Mouse (Mus musculus) forebrain, embryonic 12.5 days (tissue): ENCODE results near the gene Zfp575. TPM values are rescaled to one million over a fixed set of nuclear protein-coding genes. Genes with fewer than 3 reads are reported as not detected.
"Not testable (repeated sequence)": the region's sequence is repeated elsewhere in the genome, so short reads cannot be mapped to it uniquely, and the experiment has no call there.

Experiments
- ATAC-seq: fragments of 200-750 bp; cut with Nextera tagmentation; 2 replicates; pipeline ENCODE4 v1.8.0; 2017; ENCODE audit warnings: moderate TSS enrichment; ENCODE audit not compliant: low FRiP score
- H3K27ac ChIP-seq: fragments of 300-500 bp; sonication (generic); 2 replicates; pipeline ENCODE4 v1.5.1; 2016; ENCODE audit warnings: mild to moderate bottlenecking
- H3K27me3 ChIP-seq: fragments of 300-500 bp; sonication (generic); 2 replicates; pipeline ENCODE4 v1.6.1; 2016; ENCODE audit warnings: mild to moderate bottlenecking
- H3K36me3 ChIP-seq: fragments of 300-500 bp; sonication (generic); replicated peaks from 2 replicates; pipeline ENCODE4 v1.6.1; 2016; ENCODE audit warnings: mild to moderate bottlenecking
- H3K4me1 ChIP-seq: fragments of 300-500 bp; sonication (generic); 2 replicates; pipeline ENCODE4 v1.6.1; 2016
- H3K4me2 ChIP-seq: fragments of 300-500 bp; sonication (generic); 2 replicates; pipeline ENCODE4 v1.6.1; 2016; ENCODE audit warnings: mild to moderate bottlenecking, moderate library complexity
- H3K4me3 ChIP-seq: fragments of 300-500 bp; sonication (generic); replicated peaks from 2 replicates; pipeline ENCODE4 v1.5.1; 2016; ENCODE audit warnings: mild to moderate bottlenecking
- H3K9ac ChIP-seq: fragments of 300-500 bp; sonication (generic); 2 replicates; pipeline ENCODE4 v1.6.1; 2016; ENCODE audit warnings: mild to moderate bottlenecking
- H3K9me3 ChIP-seq: fragments of 300-500 bp; sonication (generic); 2 replicates; pipeline ENCODE4 v1.6.1; 2016
- WGBS: fragments of 180-500 bp; shearing (Covaris S2); methylation state at CpG from one replicate; pipeline ENCODE4 v1.1.7; 2016; 5-methylcytosine and 5-hydroxymethylcytosine counted together
- polyA plus RNA-seq: library from polyadenylated mRNA; unstranded; fragments of >200 nt; fragmentation: Nextera tagmentation; extraction: Ambion mirVana; gene quantifications from 2 replicates; pipeline ENCODE4 v1.2.1, GENCODE M21; 2016

Zfp575 gene
- polyA plus RNA-seq: 3.1 and 3.5 TPM in 2 replicates

DNA sequence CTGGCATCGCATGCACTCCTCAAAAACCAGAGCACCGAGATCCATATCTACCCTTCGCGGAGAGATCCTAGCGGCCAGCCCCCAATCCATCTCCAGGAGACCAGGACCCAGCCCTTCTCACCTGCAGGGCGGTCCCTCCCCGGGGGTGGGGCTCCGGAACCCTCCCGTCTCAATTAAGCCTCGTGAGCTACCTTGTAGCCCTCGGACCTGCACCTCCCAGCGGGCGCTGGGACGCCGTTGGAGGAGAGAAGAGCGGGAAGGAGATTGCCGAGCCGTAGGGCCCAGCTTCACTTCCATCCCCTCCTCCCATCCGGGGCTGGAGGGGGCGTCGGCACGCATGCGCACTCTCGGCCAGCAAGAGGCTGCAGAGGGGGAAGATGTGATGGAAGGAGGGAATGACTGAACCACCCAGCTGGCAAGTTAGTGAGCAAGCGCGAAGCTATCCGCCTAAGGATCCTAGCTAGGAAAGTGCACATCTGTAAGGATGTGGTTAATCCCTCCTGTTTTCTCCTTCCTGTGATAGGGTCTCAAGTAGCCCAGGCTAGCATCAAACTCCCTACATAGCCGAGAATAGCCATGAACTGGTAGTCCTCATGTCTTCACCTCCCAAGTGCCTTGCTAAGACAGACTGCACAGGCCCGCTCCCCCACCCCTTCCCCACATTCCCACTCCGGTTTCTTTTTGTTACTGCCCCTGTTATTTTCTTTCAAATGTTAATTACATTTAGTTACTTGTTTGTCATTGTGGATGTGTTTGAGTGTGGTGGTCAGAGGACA, at the start of gene Zfp575, which contains the start of gene Ethe1:
TSS of gene Zfp575 (minus strand) at position 312 of the 776 bp plus-strand sequence.
TSS of gene Ethe1 (plus strand) at position 214 of the 776 bp plus-strand sequence.
- H3K9me3 ChIP-seq: no peaks in the 10 kb centered on the region
- H3K27me3 ChIP-seq: peaks cover 36% of the 10 kb centered on the region
- peak within 1 kb of the TSS; percentile 45 for H3K4me3 ChIP-seq
- H3K4me1 ChIP-seq: peaks cover 12% of the 10 kb centered on the region; the same call in 1 of the 2 replicates
- WGBS: 5% methylated on average over 30 of the region's 30 CpGs
- peak within 1 kb of the TSS; percentile 71 for H3K4me2 ChIP-seq
- no peaks in the 10 kb centered on the region for H3K36me3 ChIP-seq
- peak; percentile 70 for ATAC-seq
- H3K27ac ChIP-seq: no peak within 1 kb of the TSS; the same call in 1 of the 2 replicates
- H3K9ac ChIP-seq: peak within 1 kb of the TSS; percentile 57

DNA sequence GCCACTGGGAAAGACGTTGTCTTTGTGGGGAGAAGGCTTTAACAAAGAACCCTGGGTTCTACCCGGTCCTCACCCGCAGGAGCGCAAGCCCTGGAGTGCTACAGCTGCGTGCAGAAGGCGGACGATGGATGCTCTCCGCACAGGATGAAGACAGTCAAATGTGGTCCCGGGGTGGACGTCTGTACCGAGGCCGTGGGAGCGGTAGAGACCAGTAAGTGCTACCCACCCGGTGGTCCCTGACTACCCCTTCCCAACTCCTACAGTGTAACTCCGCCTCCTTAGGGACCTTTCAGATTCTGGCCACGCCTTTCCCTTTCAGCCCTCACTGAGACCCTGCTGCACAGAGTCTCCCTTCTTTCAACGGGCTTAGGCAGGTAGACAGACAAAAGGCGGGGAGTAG, 49.6 kb upstream of the Zfp575 start:
- Histone ChIP-seq H3K4me3 (peak overlapping the region; percentile 38), H3K36me3 (no peaks in the 10 kb centered on the region), H3K9ac (no peak overlapping the region), H3K27ac (no peak overlapping the region), H3K27me3 (peaks cover 64% of the 10 kb centered on the region), H3K9me3 (no peaks in the 10 kb centered on the region), H3K4me2 (peak overlapping the region; percentile 81), H3K4me1 (peaks cover 23% of the 10 kb centered on the region)
- ATAC-seq: peak; percentile 27; the same call in 1 of the 2 replicates
- 2% methylated on average over 18 of the region's 18 CpGs for WGBS

DNA sequence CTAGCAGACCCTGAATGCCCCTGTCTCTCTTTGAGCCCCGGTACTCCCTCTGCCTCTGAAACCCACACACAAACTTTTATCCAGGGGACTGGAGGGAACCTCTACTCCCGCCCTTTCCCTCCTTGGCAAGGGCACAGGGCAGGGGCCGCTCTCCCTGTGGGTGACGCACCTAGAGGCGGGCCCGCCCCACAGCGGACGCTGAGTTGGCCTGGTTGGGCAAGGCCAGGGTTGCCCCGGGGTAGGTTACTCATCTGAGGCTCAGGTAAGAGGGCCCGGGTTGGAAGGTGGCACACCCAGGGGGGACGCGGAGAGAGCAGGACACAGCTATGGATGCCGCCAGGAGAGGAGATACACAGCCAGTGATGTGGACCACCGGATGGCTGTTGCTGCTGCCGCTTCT, 48.8 kb upstream of the Zfp575 start, which contains the start of gene Lypd3:
TSS of gene Lypd3 (plus strand) at position 287 of the 400 bp plus-strand sequence.
- WGBS: 18% methylated on average over 15 of the region's 15 CpGs
- Histone ChIP-seq H3K4me2 (peak within 1 kb of the TSS; percentile 81), H3K27ac (no peak within 1 kb of the TSS), H3K27me3 (peaks cover 59% of the 10 kb centered on the region), H3K4me1 (peaks cover 23% of the 10 kb centered on the region), H3K36me3 (no peaks in the 10 kb centered on the region), H3K9me3 (no peaks in the 10 kb centered on the region), H3K9ac (no peak within 1 kb of the TSS), H3K4me3 (peak within 1 kb of the TSS; percentile 38)
- ATAC-seq: no peak

DNA sequence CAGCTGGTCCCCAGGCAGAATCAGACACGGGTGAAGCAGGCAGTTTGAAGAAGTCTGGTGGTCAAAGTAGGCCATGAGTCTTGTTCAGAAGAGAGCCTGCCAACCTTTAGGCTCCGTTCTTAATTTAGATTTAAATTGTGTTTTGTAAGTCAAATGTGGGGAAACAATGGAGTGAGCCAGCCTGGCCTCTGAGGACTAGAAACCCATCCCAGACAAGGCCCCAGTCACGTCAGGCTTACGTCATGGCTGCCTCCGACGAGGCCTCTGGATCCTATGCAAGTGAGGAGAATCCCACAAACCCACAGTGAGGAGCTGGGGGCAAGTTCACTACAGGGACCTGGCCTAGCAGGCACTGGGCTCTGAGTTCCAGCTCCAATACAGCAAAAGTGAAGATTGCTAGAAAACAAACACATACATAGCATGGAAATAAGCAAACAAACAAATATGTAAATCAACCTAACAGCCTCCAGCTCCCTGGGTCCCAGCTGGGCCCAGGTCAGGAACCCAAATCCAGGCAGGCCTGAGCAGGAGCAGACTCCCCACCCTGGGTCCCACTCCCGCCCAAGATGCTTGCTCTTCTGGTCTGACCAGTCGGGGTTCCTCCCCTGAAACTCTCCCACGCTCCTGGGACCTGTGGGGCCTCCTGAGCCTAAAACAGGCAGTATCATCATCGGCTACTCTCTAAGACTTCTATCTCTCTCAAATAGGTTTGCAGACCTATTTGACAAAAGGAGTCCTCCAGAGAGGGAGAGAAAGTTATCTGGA, 42.9 kb upstream of the Zfp575 start:
- H3K4me1 ChIP-seq: peaks cover 11% of the 10 kb centered on the region; the same call in 1 of the 2 replicates
- no peaks in the 10 kb centered on the region for H3K36me3 ChIP-seq
- 68% methylated on average over 10 of the region's 10 CpGs for WGBS
- H3K27ac ChIP-seq: no peak overlapping the region
- no peak overlapping the region for H3K9ac ChIP-seq
- no peak overlapping the region for H3K4me3 ChIP-seq
- no peak overlapping the region for H3K4me2 ChIP-seq
- peaks cover 18% of the 10 kb centered on the region; the same call in 1 of the 2 replicates for H3K27me3 ChIP-seq
- no peaks in the 10 kb centered on the region for H3K9me3 ChIP-seq
- ATAC-seq: no peak

DNA sequence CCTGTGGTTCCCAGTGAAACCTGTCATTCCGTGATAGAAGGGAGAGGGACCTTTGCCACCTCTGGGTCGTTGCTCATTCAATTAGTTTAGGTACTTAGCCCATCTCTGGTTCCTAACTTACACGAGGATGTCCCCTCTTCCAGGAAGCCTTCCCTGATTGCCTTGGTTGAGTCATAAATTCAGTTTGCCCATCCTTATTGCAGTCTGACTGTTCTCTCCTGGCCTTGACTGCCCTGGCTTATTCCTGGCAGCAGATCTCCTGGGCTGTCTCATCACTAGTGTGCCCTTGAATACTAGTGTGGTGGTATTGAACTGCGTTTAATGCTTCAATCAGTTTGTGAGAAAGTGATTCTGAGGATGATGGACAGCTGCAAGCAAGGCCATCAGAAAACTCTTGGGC, 42.2 kb upstream of the Zfp575 start:
- H3K4me1 ChIP-seq: peaks cover 11% of the 10 kb centered on the region; the same call in 1 of the 2 replicates
- 68% methylated on average over 4 of the region's 4 CpGs for WGBS
- H3K36me3 ChIP-seq: no peaks in the 10 kb centered on the region

DNA sequence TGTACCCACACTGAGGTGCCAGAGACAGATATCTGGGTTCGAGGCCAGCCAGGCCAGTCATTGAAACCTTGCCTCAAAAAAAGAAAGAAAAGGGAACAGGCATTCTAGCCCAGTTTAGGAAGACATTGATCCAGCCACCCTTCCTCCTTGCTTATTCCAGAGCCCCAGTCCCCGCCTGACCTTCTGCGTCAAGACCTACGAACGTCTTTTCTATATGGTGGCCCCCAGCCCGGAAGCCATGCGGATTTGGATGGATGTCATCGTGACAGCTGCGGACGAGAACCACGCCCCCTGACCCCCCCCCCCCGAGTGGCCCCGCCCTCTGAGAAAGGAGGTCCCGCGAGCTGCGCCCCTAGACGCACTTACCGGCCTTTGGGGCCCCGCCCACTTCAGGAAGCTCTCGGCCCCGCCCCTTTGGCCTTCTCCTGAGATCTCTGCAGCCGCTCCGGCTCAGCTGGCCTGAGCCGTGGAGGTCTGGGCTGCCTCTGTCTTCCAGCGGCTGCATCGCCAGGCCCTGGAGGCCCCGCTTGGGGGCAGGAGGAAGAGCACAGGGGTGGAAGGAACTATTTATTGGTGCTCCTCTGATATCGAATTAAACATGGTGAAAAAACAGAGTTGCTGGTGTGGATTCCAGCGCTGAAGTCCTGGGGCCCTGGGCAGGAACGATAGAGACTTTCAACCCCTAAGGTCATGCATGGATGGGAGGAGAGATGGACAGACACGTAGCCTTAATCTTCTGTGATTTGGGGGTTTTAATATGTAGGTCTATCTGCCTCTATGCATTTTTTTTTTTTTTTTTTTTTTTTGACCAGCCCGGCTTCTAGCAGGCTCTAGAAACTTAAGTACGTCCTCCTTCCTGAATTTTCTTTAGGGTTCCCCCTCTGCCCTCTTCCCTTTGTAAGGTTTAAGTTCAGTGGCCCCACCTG, 41.5 kb upstream of the Zfp575 start:
- Histone ChIP-seq H3K4me2 (peak overlapping the region; percentile 57), H3K9me3 (no peaks in the 10 kb centered on the region), H3K9ac (peak overlapping the region; percentile 45), H3K4me3 (peak overlapping the region; percentile 33), H3K27ac (no peak overlapping the region), H3K36me3 (no peaks in the 10 kb centered on the region), H3K4me1 (peaks cover 11% of the 10 kb centered on the region; the same call in 1 of the 2 replicates), H3K27me3 (peaks cover 18% of the 10 kb centered on the region; the same call in 1 of the 2 replicates)
- 7% methylated on average over 33 of the region's 33 CpGs for WGBS
- ATAC-seq: peak; percentile 89

More for the DNA sequence above, 42.2 kb upstream of the Zfp575 start:
- ATAC-seq: no peak
- Histone ChIP-seq H3K9me3 (no peaks in the 10 kb centered on the region), H3K27ac (no peak overlapping the region), H3K27me3 (peaks cover 18% of the 10 kb centered on the region; the same call in 1 of the 2 replicates), H3K4me3 (no peak overlapping the region), H3K9ac (no peak overlapping the region), H3K4me2 (no peak overlapping the region)

DNA sequence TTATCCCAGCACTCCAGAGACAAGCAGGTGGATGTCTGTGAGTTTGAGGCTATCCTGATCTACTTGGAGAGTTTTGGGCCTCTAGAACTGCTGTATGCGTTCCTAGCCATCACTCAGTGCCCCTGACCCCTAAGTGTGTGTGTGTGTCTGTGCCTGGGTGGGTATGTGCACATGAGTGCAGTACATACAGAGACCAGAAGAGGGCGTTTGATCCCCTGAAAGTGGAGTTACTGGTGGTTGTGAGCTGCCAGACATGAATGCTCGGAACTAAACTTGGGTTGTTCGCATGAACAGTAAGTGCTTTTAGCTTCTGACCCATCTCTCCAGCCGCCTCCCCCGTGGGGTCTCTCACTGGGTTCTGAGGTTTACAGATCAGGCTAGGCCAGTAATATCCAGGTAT, 35.5 kb upstream of the Zfp575 start:
- Histone ChIP-seq H3K27me3 (peaks cover 12% of the 10 kb centered on the region; the same call in 1 of the 2 replicates), H3K36me3 (no peaks in the 10 kb centered on the region), H3K9me3 (peaks cover 5% of the 10 kb centered on the region; the same call in 1 of the 2 replicates), H3K4me1 (0 out of 2 replicates have a peak, but pooled peaks cover 2% of the 10 kb centered on the region), H3K9ac (no peak overlapping the region), H3K4me2 (no peak overlapping the region), H3K27ac (no peak overlapping the region), H3K4me3 (no peak overlapping the region)
- WGBS: 80% methylated on average over 6 of the region's 6 CpGs
- no peak for ATAC-seq

DNA sequence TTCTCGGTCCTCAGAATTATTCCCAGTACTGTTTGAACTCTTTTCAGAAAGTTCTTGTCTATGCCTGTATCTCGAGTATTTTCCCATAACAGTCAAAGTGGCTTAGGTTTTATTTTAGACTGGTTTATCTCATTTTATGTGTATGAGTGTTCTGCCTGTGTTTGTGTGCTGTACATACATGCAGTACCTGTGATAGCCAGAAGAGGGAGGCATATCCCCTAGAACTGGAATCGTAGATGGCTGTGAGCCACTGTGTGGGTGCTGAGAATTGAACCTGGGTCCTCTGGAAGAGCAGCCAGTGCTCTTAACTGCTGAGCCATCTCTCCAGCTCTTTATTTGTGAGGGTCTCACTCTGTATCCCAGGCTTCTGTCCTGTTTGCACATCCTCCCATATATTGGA, 33.8 kb upstream of the Zfp575 start:
- H3K27ac ChIP-seq: no peak overlapping the region
- no peaks in the 10 kb centered on the region for H3K36me3 ChIP-seq
- no peak for ATAC-seq
- H3K4me2 ChIP-seq: no peak overlapping the region
- WGBS: 85% methylated on average over 3 of the region's 3 CpGs
- peaks cover 5% of the 10 kb centered on the region; the same call in 1 of the 2 replicates for H3K9me3 ChIP-seq
- H3K4me3 ChIP-seq: no peak overlapping the region
- no peak overlapping the region for H3K9ac ChIP-seq
- H3K4me1 ChIP-seq: 0 out of 2 replicates have a peak, but pooled peaks cover 2% of the 10 kb centered on the region
- peaks cover 2% of the 10 kb centered on the region; the same call in 1 of the 2 replicates for H3K27me3 ChIP-seq

DNA sequence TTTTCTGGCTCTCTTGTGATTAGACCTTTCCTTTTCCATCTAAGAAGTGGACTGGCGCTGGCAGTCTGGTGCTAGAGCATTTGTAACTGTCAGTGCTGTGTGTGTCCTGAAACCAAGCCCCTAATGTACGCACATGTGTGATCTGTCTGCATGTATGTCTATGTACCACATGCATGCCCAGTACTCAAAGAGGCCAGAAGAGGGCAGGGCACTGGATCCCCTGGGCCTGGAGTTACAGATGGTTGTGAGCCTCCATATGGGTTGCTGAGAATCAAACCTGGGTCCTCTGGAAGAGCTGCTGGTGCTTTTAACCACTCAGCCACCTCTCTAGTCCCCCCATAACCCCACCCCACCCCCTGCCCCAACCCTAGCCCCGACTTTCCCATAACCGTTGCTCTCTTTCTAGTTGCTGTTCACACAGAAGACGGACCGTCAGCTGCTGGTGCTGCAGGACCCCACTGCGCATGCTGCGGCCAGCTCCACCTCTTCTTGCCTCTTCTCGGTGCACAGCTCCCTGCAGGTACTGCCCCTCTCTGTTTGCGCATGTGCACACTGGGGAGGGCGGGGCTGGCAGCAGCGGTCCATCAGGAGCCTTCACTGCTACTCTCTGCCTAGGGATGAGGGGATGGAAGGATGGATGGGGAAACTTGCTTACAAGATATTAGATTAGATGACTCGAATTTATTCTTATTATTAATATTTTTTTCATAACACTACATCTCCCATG, 32.4 kb upstream of the Zfp575 start:
- no peaks in the 10 kb centered on the region for H3K36me3 ChIP-seq
- H3K9me3 ChIP-seq: peaks cover 5% of the 10 kb centered on the region; the same call in 1 of the 2 replicates
- 0 out of 2 replicates have a peak, but pooled peaks cover 6% of the 10 kb centered on the region for H3K27me3 ChIP-seq
- H3K4me1 ChIP-seq: no peaks in the 10 kb centered on the region
- H3K4me2 ChIP-seq: no peak overlapping the region
- H3K4me3 ChIP-seq: no peak overlapping the region
- H3K9ac ChIP-seq: no peak overlapping the region
- no peak for ATAC-seq
- WGBS: 53% methylated on average over 13 of the region's 13 CpGs
- H3K27ac ChIP-seq: no peak overlapping the region

DNA sequence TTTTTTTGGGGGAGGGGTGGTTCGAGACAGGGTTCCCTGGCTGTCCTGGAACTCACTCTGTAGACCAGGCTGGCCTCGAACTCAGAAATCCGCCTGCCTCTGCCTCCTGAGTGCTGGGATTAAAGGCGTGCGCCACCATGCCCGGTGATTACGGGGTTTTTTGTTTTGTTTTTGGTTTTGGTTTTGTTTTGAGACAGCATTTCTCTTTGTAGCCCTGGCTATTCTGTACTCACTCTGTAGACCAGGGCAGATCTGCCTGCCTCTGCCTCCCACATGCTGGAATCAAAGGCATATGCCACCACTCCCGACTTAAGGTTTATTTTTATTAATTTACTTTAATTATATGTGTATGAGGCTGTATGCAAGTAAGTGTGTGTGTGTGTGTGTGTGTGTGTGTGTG, 30.9 kb upstream of the Zfp575 start:
- H3K9ac ChIP-seq, H3K27ac ChIP-seq, H3K9me3 ChIP-seq, H3K4me2 ChIP-seq, ATAC-seq, H3K4me1 ChIP-seq, H3K4me3 ChIP-seq, H3K36me3 ChIP-seq: not testable (repeated sequence)
- WGBS: 88% methylated on average over 8 of the region's 8 CpGs
- H3K27me3 ChIP-seq: peaks cover 19% of the 10 kb centered on the region

DNA sequence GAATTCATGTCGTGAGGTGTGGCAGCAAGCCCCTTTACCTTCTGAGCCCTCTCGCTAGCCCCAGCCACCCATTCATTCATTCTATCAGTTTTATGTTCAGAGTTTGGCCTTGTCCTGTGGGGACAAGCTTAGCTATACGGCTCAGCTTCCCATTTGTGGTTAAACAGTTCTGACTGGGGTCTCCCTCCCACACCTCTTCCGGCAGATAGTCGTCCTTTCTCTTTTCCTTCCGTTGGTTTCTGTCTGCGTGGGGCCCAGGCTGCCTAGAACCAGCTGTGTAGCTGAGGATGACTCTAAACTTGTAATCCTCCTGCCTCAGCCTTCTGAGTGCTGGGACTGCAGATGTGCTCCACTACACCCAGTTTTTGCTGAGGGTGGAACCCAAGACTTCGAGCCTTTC, 30.3 kb upstream of the Zfp575 start:
- peaks cover 1% of the 10 kb centered on the region; the same call in 1 of the 2 replicates for H3K4me1 ChIP-seq
- H3K4me2 ChIP-seq: no peak overlapping the region
- H3K9me3 ChIP-seq: peaks cover 5% of the 10 kb centered on the region; the same call in 1 of the 2 replicates
- no peak overlapping the region for H3K9ac ChIP-seq
- H3K27me3 ChIP-seq: peaks cover 26% of the 10 kb centered on the region
- H3K27ac ChIP-seq: no peak overlapping the region
- 77% methylated on average over 8 of the region's 8 CpGs for WGBS
- H3K4me3 ChIP-seq: no peak overlapping the region
- no peak for ATAC-seq
- no peaks in the 10 kb centered on the region for H3K36me3 ChIP-seq
